Mouse (Mus musculus) urinary bladder, postnatal 4 days (tissue): ENCODE measurements at regions not wholly inside any gene's neighbourhood (a gene's known extent, or its start where the extent isn't known, plus 50 kb on each side); places are given as distances from the start of the nearest gene placed in this dataset.

Source experiments
- DNase-seq, 2 experiments: peaks; one replicate each; pipeline ENCODE4 v3.0.0; 2021 to 2022; ENCODE audit warnings: low spot score in 2 of 2

DNA sequence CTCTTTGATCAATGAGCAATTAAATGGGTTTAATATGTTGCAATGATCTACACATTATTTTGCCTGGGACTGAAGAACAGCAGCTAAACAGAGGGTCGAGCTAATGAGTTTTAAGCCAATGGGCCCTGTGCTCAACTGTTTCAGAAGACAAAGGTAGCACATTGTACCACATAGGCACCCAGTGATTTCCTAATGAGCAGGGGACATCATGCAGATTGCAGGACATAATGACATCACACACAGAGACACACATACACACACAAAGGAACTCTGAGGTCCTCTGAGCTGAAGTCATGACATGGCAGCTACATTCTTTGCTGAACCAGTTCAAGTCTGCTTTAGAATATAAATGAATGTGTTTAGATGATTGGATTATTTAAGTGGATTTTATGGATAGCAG is 71.9 kb downstream of the Zfp330 start:
- no peak for DNase-seq

DNA sequence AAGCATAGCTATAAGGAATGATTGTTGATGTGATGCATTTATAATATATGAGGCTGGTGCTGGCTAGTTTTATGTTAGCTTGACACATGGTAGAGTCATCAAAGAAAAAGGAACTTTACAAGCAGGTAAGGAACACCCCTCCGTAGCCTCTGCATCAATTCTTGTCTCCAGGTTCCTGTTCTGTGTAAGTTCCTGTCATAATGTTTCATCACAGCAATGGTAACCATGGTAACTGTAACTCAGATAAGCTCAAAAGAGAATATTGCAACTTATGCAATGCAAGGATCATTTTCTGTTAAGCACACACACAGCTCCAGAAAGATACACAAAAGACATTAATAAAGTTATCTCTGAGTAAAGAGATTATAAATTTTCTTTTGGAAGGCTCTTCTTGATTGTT is 73.5 kb downstream of the Zfp330 start:
- DNase-seq, result no peak

DNA sequence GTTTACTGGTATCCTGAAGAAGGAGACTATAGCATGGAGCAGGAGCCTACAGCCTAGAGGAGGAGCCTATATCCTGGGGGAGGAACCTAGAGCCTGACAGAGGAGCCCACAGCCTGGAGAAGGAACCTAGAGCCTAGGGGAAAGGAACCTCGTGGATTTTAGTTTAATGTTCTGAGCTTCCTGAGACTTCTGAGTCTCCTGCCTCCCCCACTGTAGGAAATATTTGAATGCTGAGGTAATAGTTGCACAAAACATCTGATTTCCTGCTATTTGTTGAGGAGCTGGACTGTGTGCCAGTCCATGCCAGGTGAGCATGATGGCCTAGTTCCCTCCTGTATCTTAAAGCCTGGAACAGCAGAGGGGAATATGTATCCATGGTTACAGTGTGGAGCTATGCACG is 74.7 kb downstream of the Zfp330 start:
- DNase-seq, result no peak

DNA sequence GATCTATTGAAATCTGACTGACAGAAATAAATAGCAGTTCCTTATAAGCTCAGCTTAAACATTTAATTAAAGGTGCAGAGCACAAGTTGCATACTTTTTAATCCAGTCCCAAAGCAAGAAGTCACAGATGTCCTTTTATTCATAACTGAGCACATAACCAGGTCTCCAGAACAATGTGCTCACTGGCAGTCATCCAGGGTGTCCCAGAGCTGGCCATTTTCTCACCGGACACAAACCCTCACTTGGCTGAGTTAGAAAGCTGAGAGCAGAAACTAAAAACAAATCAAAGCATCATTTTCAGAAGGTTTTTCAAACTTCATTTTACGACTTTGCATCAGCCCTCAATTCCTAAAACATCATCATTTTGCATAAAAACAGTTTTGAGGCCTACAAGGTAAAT is 75.9 kb downstream of the Zfp330 start:
- no peak for DNase-seq

DNA sequence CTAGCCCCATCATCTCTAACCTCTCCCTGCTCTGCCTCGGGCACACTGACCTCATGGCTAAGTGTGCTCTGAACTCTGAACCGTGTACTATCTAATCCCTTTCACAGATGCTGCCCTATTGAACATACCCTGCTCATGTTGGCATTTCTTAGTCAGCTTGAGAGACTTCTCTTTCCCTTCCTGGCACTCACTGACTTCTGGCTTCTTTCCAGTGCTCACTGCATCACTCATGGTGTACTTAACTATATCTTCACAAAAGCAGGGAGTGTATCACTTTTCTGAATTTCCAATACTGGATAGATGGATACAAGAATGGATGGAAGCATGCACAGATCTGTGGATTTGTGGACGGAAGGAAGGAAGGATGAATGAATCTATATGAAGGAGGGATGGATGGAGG is 80.9 kb downstream of the Zfp330 start:
- DNase-seq, result no peak

DNA sequence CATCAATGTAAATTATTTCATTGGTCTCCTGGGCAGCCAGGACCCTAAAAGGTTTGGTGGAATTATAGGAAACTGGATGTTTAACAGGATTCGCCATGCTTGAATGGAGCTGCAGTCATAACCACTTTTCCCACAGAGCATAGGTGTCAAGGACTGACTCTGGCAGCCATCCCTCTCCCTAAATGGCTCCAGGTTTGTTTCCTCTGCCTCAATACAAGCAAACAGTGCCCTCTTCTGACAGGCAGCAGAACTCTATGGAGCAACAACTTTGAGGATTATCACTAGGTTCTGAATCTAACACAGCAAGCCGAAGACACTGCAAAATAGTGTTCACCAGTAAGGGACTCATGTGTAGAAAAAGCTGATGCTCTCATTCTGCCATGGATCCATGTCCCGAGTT is 84.6 kb downstream of the Zfp330 start:
- DNase-seq, result no peak

DNA sequence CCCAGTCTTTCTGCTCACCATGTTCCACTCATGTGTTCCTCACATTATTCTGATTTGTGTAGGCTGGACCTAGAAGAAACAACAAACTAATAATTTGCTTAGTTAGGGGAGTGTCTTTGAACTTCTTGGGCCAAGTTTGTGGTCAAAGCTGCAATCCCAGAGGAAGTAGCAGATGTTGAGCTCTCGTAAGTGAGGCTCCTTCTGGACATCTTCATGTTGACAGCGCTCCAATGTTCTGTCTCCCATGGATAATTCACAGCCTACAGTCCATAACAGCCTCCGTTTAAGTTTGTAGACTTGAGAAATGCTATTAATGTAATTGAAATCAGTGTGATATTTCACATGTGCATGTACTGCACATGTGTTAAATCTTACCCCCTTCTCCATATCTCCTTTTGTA is 88.0 kb downstream of the Zfp330 start:
- DNase-seq, result no peak

DNA sequence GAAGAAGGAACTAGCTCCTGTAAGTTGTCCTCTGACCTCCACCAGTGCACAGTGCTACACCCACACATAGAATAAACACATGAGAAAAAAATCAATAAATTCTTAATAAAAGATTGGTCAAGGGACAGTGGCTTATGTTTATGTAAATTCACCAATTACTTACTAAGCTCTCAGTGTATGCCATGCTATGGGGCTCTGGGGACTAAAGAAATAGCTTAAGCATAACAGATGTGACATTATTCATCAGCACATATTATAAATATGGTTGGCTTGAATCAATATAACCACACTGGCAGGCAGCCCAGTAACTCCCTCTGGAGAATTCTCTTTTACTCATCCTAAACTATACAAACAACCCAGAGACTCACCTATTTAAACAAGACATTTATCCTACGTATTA is 95.2 kb downstream of the Zfp330 start:
- DNase-seq, result no peak

DNA sequence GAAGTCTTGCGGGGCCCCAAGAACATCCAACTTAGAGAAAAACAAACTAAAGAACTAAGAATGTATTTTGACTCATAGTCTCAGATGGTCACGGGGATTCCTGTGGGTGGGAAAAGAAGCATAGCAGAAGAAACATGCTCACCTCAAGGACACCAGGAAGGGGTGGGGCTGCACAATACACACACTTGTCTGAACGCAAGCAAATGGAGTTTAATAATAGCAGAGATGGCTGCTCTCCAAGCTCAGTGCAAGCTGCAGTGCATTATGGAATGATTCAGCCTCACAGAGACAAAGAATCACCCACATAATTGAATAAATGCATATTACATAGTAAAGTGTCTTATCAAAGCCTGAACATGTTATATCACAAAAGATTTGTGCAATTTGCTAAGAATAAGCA is 96.2 kb downstream of the Zfp330 start:
- DNase-seq, result no peak

DNA sequence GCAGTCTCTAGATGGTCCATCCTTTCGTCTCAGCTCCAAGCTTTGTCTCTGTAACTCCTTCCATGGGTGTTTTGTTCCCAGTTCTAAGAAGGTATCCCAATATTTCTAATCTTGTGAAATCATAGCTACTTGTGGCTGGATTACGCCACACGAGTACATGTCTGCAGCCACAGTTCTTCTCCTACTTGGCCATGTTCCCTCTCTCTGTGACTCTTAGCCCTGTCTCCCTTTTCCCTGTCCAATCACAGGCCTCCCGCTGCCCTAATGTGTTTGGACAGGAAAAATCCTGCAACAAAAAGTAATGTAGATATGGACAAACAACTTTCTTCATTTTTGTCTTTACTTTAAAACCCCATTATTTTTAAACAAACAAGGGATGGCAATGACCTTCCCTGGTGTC is 104.7 kb downstream of the Zfp330 start:
- no peak for DNase-seq

DNA sequence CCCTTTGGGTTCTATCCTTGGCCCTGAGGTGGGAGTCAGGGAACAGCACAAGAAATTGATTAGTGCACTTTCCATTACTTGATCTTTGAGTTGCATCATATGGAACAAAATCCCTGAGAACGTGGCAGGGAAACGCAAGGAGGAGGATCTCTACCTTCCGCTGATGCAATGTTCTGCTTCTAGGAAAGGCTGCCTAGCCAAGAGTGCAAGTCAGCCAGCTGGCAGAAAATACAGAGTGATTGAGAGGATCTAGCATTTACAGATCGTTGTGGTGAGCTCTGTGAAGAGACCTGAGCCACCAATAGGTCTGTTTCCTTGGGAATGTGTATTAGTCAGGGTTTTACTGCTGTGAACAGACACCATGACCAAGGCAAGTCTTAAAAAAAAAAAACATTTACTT is 108.8 kb downstream of the Zfp330 start:
- no peak for DNase-seq

DNA sequence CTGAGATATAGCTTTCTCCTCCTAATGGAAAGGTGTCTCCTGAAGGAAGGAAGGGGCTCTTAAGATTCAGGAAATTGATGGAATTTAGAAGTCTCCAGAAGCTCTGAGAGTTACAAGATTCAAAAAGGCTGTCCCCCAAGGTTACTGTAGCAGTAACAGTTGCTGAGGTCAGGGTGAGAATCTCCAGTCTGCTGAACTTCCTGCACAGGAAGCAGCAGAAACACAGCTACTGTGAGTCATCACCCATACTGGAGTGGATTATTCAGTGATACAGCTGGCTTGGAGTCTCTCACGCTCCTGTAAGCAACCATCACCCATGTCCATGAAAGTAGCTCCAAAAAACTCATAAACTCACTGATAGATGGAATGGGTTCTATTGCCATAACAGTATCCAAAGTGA is 133.5 kb downstream of the Zfp330 start:
- no peak for DNase-seq

DNA sequence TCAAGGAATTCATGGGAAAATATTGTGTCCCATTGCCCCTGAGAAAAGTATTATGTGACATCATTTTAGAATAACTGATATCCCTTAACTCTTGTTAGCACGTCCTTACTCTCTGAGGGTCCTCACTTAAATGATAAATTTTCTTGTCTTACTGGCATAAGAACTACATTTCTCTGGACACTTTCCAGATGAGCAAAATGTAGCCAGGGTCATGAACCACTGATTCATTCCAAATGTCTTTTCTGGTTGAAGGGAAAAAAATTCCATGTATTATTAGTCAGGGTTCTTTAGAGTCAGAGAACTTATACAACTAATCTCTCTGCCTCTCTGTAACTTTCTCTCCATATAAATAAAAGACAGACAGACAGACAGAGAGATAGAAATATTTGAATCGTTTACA is 143.5 kb downstream of the Zfp330 start:
- no peak for DNase-seq

DNA sequence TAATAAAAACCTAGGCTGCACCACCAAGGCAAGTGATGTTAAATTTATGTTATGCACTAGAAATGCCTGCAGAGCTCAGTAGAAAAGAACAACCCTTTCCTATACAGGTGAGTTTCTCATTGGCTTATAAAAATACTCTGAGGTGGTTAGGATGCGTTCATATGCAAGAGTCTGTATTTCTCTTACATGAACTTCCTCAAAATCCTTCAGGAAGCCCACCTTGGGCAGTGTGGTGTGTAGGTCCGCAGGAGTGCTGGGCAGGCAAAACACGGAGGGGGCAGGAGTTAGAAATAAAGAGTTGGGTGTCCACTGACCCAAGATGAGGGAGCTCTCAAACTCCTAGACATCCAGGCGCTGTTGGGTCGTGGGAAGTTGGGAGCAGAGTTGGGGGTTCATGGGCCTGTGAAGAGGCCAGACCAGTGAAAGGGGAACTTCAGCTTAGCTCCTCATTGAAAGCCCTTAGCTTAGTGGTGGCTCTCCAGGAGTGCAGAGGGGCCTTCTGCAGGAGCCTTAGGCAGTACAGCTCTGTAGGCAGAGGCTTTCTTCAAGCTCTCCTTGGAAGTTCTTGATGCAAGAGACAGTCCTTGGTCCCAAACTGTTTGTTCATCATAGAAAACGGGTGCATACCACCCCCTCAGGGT is 150.0 kb downstream of the Zfp330 start:
- DNase-seq, result no peak

DNA sequence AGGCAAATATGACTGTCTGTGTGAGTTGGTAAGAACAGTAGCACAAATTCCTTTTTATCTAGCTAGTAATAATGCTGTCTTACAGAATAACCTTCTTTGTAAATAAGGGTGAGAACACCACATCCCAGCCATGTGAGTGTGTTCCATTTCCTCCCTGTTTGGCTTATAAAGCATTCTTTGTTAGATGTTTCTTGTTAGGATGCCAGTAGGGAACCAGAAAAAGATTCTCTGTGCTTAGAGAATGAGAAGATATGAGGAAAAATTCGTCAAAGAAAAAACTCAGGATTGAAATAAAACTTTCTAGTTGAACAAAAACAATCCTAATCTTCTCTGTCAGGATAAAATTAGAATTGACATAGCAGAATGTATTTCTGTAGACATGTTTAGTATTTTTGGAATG is 155.3 kb downstream of the Zfp330 start:
- no peak for DNase-seq

DNA sequence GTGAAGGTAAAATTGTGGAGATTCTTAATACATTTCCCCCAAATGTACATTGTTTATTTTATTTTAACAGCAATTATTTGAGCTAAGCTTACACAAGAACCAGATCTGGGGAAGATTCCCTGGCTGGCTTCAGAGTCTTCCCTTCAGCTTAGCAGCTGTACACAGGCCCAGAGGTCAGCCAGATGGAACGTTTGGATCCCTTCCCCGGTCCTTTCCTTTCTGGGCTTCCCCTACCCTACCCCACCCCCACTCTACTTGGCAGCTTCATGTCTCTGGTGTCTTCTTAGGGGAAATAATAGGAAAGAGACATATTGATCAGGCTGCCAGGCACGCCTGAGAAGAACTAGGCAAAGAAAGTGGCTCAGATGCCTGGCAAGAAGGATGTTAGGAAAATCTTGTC is 172.4 kb downstream of the Zfp330 start:
- peak in 1 of 2 experiments; percentile 45 for DNase-seq

DNA sequence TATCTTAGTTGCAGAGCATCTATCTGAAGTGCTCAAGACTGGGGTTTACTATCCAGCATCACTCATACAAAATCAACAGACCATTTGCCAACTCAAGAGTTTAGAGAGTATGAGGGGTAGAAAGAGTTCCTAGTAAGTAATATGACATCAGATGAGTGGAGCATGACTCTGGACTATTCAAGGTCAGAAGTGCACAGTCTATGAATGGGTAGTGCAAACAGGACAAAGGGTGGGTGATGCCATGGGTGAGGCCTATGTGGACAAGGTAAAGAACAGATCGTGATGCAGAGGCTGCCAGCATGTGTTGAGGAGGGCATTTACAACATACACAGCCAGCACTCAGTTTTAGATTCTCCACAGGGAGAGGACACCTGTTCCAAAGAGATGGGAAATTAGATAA is 170.4 kb upstream of the Il15 start:
- no peak for DNase-seq

DNA sequence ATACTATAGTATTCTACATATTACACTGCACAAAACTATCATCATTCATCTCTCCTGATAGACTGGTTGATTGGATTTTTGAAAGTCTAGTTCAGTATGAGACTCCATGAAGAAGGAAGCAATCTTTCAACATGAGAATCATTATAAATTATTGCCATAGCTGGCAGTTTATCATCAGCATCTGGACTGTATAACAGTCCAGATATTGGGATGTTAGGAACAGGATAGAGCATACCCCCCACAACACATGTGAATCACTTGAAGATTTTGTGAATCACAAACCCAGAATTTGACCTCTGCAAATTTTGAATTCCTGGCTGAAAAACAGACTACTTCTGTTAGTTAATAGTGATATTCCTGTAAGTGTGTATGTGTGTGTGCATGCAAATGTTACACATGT is 135.1 kb upstream of the Il15 start:
- no peak for DNase-seq

DNA sequence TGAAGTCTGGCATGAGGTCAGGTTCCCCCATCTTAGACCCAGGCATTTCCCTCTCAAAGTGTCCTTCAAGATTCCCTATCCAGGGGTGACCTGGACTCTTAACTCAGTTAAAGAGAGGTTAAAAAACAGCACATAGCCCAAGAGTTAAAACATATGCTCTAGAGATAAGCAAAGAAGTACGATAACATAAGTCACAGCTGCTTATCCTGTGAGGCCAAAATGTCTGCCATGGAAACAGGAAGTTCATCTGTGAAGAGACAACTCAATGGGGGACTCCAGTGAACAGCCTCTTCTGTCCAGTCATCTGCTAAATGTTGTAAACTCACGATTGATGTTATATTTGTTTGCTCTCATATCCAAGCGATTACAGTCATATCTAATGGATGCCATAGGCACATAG is 126.1 kb upstream of the Il15 start:
- DNase-seq, result no peak

DNA sequence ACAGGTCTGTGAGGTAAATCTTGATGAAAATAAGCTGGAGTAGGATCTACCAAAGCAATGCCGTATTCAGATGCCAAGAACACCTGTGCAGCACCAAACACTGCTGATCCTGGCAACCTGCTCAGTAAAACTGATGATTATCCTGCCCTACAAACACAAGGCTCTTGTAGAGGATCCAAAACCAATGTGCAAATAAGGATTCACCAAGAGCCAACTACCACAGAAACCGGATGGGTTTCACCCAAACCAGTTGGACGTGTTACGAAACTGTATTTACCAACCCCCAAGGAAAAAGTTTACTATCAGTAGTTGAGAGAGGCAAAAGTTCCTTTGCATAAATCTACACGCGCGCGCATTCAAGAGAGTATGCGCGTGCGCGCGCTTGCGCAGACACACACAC is 120.8 kb upstream of the Il15 start:
- DNase-seq, result no peak

DNA sequence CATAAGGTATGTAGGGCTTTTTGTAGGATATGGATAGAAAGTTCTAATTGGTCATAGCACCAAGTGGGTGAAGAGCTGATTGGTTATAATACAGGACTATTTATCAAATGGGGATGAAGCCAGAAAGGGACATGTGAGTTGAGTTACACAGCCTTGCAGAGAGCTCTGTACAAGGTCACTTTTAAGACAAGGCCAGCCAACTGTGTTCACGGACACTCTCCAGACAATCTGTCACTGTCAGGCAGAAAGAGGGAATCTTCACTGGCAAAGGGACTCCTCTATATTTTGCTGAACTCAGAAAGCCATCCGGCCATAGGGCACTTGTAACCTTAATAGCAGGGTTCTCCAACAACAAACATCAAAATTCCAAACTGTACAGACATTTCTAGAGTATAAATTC is 95.5 kb upstream of the Il15 start:
- DNase-seq, result no peak

DNA sequence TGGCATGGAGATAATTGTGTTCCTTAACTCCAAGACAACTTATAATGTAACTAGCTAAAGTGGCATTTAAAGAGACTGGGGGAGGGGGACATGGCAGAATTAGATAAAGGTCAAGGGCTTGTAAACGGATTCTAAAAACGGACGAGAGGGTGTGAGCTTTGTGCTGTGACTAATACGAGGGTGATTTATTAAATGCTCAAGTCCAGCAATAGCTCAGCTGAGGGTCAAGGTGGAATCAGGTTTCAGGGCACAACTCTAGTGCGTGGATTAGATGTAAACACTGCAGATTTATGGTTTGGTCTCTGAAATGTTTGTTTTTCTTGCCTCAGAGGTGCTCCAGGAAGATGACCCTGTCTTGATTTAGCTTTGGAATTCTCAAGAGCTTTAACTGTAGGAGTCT is 74.8 kb upstream of the Il15 start:
- no peak for DNase-seq

DNA sequence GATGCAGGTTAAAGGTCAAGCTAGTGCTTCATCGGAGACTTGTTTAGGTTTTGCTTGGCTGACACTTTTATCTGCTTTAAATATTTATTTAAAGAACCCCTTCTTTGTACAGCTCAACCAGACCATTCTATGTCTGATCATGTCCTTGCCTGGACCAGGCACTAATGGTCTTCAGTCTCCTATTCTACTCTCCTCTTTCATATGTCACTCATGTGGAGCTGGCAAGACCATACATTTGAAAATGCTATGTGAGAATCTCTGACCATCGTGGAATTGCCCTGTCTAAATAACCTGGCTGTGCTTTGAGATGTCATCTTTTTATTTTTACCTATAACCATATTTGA is 74.4 kb upstream of the Il15 start:
- no peak for DNase-seq

DNA sequence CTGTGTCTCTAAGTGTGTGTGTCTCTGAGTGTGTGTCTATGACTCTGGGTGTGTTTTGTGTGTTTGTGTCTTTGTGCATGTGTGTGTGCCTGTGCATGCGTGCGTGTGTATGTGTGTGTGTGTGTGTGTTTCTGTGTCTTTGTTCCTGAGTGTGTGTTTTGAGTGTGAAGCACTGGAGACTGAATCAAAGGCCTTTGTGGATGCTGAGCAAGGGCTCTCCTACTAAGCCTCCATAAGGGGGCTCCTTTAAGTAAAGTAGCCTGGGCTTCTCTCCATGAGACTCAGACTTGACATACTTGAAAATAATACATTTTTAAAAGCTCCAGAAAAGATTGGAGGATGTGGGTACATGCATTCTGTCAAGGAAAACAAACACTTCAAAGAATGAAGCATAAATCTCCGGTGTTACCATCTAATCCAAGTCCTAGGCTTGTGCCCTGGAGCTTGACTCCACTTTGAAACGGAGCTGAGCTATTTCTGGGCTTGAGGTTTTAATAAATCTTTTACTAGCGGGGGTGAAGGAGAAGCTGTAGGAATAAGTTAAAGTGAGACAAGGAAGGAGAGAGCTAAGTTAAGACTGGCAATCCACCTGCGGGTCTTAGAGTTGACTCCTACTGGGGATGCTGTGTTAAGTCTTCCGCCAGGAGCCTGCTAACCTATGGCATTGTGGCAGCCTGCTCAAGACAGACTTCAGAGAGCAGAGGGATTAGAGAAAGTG is 73.8 kb upstream of the Il15 start:
- no peak for DNase-seq
